Mouse (Mus musculus) erythroblast, embryonic 14.5 days (primary cell): Measurements from ENCODE around the gene Slc25a41. TPM values are rescaled to one million over a fixed set of nuclear protein-coding genes. Genes with fewer than 3 reads are reported as not detected.

Source experiments
- H3K27me3 ChIP-seq: 2 replicates; pipeline ENCODE4 v1.6.1; 2012; ENCODE audit warnings: inconsistent platforms; ENCODE audit not compliant: control insufficient read depth
- H3K36me3 ChIP-seq: 2 replicates; pipeline ENCODE4 v1.6.1; 2012; ENCODE audit warnings: mild to moderate bottlenecking, inconsistent platforms; ENCODE audit not compliant: control insufficient read depth
- H3K4me1 ChIP-seq: 2 replicates; pipeline ENCODE4 v1.6.1; 2012; ENCODE audit warnings: inconsistent platforms; ENCODE audit not compliant: control insufficient read depth
- H3K4me3 ChIP-seq: replicated peaks from 2 replicates; pipeline ENCODE3; 2012; ENCODE audit warnings: moderate library complexity, mild to moderate bottlenecking, inconsistent platforms
- H3K9me3 ChIP-seq: 2 replicates; pipeline ENCODE4 v1.6.1; 2012; ENCODE audit warnings: low read length, inconsistent platforms, mixed read lengths; ENCODE audit not compliant: control insufficient read depth
- GATA1 ChIP-seq: IDR thresholded peaks from 2 replicates; pipeline ENCODE4 v1.6.1; 2012; ENCODE audit warnings: low read length, inconsistent platforms, mixed read lengths
- TAL1 ChIP-seq: IDR thresholded peaks from 3 replicates; pipeline ENCODE4 v1.6.1; 2012; ENCODE audit warnings: low read length, inconsistent platforms, mixed read lengths
- polyA plus RNA-seq: library from polyadenylated mRNA; stranded (reverse); fragments of >175 nt; gene quantifications from 2 replicates; pipeline ENCODE4 v1.2.3, GENCODE M21; 2012

Gene Slc25a41
- polyA plus RNA-seq, 1 experiment: not detected

- TF ChIP-seq GATA1 (no peak), TAL1 (0 out of 3 replicates have a peak, but pooled peaks have one; percentile 17)
- H3K36me3 ChIP-seq: peaks cover 72% of the 10 kb centered on the region
- H3K9me3 ChIP-seq: no peaks in the 10 kb centered on the region
- 0 out of 2 replicates have a peak, but pooled peaks cover 2% of the 10 kb centered on the region for H3K27me3 ChIP-seq
- H3K4me1 ChIP-seq: peaks cover 78% of the 10 kb centered on the region
- H3K4me3 ChIP-seq: no peak overlapping the region
Measured at GRCm38 (mm10) chr17:57027471-57027870, 14.0 kb downstream of the Slc25a41 start.

DNA sequence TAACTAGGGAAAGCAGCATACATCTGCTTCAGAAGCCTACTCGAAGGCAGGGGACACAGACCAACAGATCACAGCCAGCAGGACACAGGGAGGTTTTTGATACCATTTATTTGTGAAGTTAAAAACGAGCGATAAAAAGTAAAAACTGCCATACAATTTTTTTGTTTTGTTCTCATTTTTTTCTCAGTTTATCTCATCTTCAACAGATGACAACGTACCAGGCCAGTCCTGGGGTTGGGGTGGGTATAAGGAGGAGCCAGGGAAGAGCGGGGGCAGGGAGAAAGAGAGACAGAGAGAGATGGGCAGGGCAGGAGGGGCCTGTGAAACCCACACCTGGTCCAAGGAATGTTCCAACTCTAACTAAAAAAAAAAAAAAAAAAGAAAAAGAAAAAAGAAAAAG is 20.5 kb downstream of the Slc25a41 start:
- H3K4me3 ChIP-seq: no peak overlapping the region
- peaks cover 76% of the 10 kb centered on the region for H3K36me3 ChIP-seq
- H3K4me1 ChIP-seq: peaks cover 75% of the 10 kb centered on the region
- TF ChIP-seq GATA1: no peak
- TF ChIP-seq TAL1: no peak
- no peaks in the 10 kb centered on the region for H3K9me3 ChIP-seq
- H3K27me3 ChIP-seq: 0 out of 2 replicates have a peak, but pooled peaks cover 2% of the 10 kb centered on the region

GRCm38 (mm10) chr17:57019693-57020092 is 21.8 kb downstream of the Slc25a41 start:
- TF ChIP-seq GATA1: peak; percentile 57; the same call in 1 of the 2 replicates
- TF ChIP-seq TAL1: peak; percentile 69
- Histone ChIP-seq H3K4me1 (peaks cover 64% of the 10 kb centered on the region), H3K9me3 (no peaks in the 10 kb centered on the region)

GRCm38 (mm10) chr17:57012245-57012795 is 29.1 kb downstream of the Slc25a41 start:
- TF ChIP-seq GATA1 (no peak), TAL1 (no peak)
- Histone ChIP-seq H3K4me3 (peak overlapping the region; percentile 83), H3K36me3 (peaks cover 25% of the 10 kb centered on the region), H3K27me3 (no peaks in the 10 kb centered on the region), H3K4me1 (peaks cover 66% of the 10 kb centered on the region), H3K9me3 (no peaks in the 10 kb centered on the region)

More at GRCm38 (mm10) chr17:57019693-57020092, 21.8 kb downstream of the Slc25a41 start:
- Histone ChIP-seq H3K36me3 (peaks cover 64% of the 10 kb centered on the region), H3K4me3 (peak overlapping the region; percentile 5), H3K27me3 (no peaks in the 10 kb centered on the region)

DNA sequence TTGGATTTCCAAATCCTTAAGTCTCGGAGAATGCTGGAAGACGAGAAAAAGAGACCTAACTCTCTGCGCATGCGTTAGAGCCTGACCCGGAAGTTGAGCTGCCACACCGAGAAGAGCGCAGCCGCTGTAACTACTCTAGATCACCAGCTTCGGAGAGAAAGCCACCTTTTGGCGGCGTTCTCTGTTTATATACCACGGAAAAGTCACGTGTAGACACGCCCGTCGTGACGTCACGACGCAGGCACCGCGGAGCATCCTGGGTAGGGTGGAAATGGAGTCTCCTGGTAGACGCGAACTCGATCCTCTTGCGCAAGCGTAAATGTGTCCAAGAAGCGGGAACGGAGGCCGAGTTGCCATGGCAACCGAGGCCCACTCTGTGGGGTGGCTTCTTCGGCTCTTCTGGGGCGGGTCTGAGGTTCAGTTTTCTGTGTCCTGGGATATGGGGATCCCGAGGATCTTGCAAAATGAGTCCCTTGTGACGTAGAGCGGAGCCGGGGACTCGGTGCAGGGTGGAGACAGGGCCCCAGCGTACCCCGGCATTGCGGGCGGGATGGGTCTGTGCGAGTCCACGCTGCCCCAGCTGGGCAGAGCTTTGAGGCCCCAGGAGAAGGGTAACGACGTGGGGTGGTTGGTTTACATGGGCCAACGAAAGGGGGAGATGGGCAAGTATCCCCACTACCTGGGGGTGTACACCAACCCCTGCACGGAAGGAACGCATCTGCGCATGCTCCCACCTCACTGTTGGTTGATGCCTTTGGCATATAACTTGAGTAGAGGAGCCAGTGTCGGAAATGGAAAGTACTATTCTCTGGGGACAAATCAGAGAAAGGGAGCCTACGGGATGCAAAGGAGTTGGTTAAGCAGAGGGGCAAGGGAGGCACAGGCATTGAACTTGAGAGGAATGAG is 30.0 kb downstream of the Slc25a41 start, which contains the start of the genes Gtf2f1 and Gm17949:
Gtf2f1 (minus strand) TSS at position 53 of the 906 bp plus-strand sequence.
Gm17949 (plus strand) TSS at position 234 of the 906 bp plus-strand sequence.
- Histone ChIP-seq H3K36me3 (peaks cover 33% of the 10 kb centered on the region), H3K27me3 (no peaks in the 10 kb centered on the region), H3K9me3 (no peaks in the 10 kb centered on the region), H3K4me3 (peak within 1 kb of the TSS; percentile 83), H3K4me1 (peaks cover 71% of the 10 kb centered on the region)
- TF ChIP-seq TAL1: no peak
- no peak for TF ChIP-seq GATA1

- peaks cover 67% of the 10 kb centered on the region for H3K4me1 ChIP-seq
- H3K27me3 ChIP-seq: no peaks in the 10 kb centered on the region
- peak overlapping the region; percentile 83 for H3K4me3 ChIP-seq
- peaks cover 39% of the 10 kb centered on the region for H3K36me3 ChIP-seq
- no peaks in the 10 kb centered on the region for H3K9me3 ChIP-seq
- TF ChIP-seq TAL1 (no peak), GATA1 (no peak)
Measured at GRCm38 (mm10) chr17:57010911-57011235, 30.6 kb downstream of the Slc25a41 start.

GRCm38 (mm10) chr17:57007137-57007905 is 34.1 kb downstream of the Slc25a41 start:
- Histone ChIP-seq H3K4me1 (peaks cover 75% of the 10 kb centered on the region), H3K36me3 (peaks cover 75% of the 10 kb centered on the region), H3K27me3 (no peaks in the 10 kb centered on the region), H3K4me3 (no peak overlapping the region), H3K9me3 (no peaks in the 10 kb centered on the region)
- TF ChIP-seq GATA1 (no peak), TAL1 (no peak)

GRCm38 (mm10) chr17:57003994-57004393 is 37.5 kb downstream of the Slc25a41 start:
- no peak overlapping the region for H3K4me3 ChIP-seq
- no peaks in the 10 kb centered on the region for H3K27me3 ChIP-seq
- peaks cover 63% of the 10 kb centered on the region for H3K4me1 ChIP-seq
- peaks cover 97% of the 10 kb centered on the region for H3K36me3 ChIP-seq
- TF ChIP-seq TAL1 (no peak), GATA1 (no peak)
- peaks cover 2% of the 10 kb centered on the region; the same call in 1 of the 2 replicates for H3K9me3 ChIP-seq

GRCm38 (mm10) chr17:57001228-57001627 is 40.2 kb downstream of the Slc25a41 start:
- TF ChIP-seq GATA1: no peak
- TF ChIP-seq TAL1: no peak
- peaks cover 63% of the 10 kb centered on the region for H3K4me1 ChIP-seq
- H3K4me3 ChIP-seq: no peak overlapping the region
- H3K27me3 ChIP-seq: no peaks in the 10 kb centered on the region
- peaks cover 81% of the 10 kb centered on the region for H3K36me3 ChIP-seq
- peaks cover 2% of the 10 kb centered on the region; the same call in 1 of the 2 replicates for H3K9me3 ChIP-seq
